Comparison of ENCODE assay signal across 29 mouse cellular contexts in the genomic region with DNA sequence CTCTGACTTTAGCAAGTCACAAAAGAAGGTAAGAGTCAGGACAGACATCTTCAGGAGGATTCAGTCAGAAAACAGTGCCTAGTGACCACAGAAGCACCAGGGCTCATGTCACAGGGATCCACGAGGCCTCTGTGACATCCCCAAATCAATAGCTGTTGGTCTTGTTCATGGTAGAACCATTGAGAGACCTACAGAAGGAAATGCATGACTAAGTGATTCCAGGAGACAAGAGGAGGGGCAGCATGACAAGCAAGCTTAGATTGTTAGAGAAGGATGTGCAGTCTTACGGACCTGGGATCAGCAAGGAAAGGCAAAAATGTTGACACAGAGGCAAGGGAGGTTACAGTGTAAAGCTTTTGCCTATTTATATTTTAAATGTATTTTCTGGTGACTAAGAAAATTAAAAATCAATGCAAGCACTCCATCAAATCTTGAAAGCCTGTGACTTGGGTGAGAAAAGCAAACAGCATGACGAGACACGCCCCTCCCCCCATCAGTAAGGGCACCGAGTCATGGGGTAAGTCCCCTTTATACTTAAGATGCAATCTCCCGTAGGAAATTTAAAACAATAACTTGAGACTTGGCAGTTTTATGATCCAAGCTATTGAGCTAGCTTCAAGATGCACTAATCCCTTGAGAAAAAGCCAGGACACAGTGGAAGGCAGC.
A peak's percentile ranks its signal among the peaks of the same experiment; 100 is the strongest.
DNase-seq lines count a peak whose midpoint lies in the region; ATAC-seq lines count a peak whose summit lies in the region.
"Had no signal": no experiment of that assay in that cellular context is flagged by ENCODE, and none has a peak within 500 bp of the region (broad histone marks: within the 10 kb centered on the region; RNA-seq: fewer than 3 reads in every experiment).

No protein-coding gene starts in this region.

- no peak for ATAC-seq in forebrain, embryonic 15.5 days (replicated peaks)
- ATAC-seq: midbrain, embryonic 15.5 days had no signal

- no peaks in the 10 kb centered on the region for H3K27me3 ChIP-seq in forebrain, embryonic 10.5 days (ENCODE audit: poor library complexity, severe bottlenecking)
- no peaks in the 10 kb centered on the region for H3K27me3 ChIP-seq in forebrain, embryonic 15.5 days
- no peaks in the 10 kb centered on the region for H3K27me3 ChIP-seq in heart, embryonic 10.5 days (ENCODE audit: insufficient read depth, poor library complexity, severe bottlenecking)
- H3K27me3 ChIP-seq: embryonic facial prominence, embryonic 13.5 days; forebrain, embryonic 12.5 days; heart, embryonic 13.5 days; hindbrain, embryonic 15.5 days; limb, embryonic 15.5 days; liver, embryonic 13.5 days; midbrain, embryonic 15.5 days had no signal

- peaks cover 73% of the 10 kb centered on the region for H3K4me1 ChIP-seq in forebrain, embryonic 10.5 days
- peaks cover 49% of the 10 kb centered on the region for H3K4me1 ChIP-seq in forebrain, embryonic 15.5 days
- H3K4me1 ChIP-seq in heart, embryonic 10.5 days = peaks cover 50% of the 10 kb centered on the region

- H3K27ac ChIP-seq in forebrain, embryonic 10.5 days = peak overlapping the region; percentile 51; the same call in 1 of the 2 replicates
- H3K27ac ChIP-seq in forebrain, embryonic 15.5 days (replicated peaks) = no peak overlapping the region
- no peak overlapping the region for H3K27ac ChIP-seq in heart, embryonic 10.5 days
- H3K27ac ChIP-seq: embryonic facial prominence, embryonic 13.5 days; forebrain, embryonic 12.5 days; heart, adult 2 months; hindbrain, embryonic 15.5 days; limb, embryonic 15.5 days; liver, embryonic 13.5 days; macrophage; midbrain, embryonic 15.5 days had no signal

- no peak overlapping the region for H3K4me2 ChIP-seq in forebrain, embryonic 15.5 days (replicated peaks)
- H3K4me2 ChIP-seq: embryonic facial prominence, embryonic 13.5 days; forebrain, embryonic 12.5 days; heart, embryonic 13.5 days; hindbrain, embryonic 15.5 days; limb, embryonic 15.5 days; liver, embryonic 13.5 days; lung, embryonic 14.5 days; midbrain, embryonic 15.5 days had no signal

- no peaks in the 10 kb centered on the region for H3K9me3 ChIP-seq in forebrain, embryonic 10.5 days
- no peaks in the 10 kb centered on the region for H3K9me3 ChIP-seq in forebrain, embryonic 15.5 days
- no peaks in the 10 kb centered on the region for H3K9me3 ChIP-seq in heart, embryonic 10.5 days
- H3K9me3 ChIP-seq: embryonic facial prominence, embryonic 13.5 days; forebrain, embryonic 12.5 days; heart, embryonic 13.5 days; hindbrain, embryonic 15.5 days; limb, embryonic 10.5 days; limb, embryonic 15.5 days; liver, embryonic 13.5 days; midbrain, embryonic 15.5 days had no signal

- no peaks in the 10 kb centered on the region for H3K36me3 ChIP-seq in forebrain, embryonic 10.5 days (replicated peaks)
- H3K36me3 ChIP-seq in forebrain, embryonic 15.5 days = no peaks in the 10 kb centered on the region
- H3K36me3 ChIP-seq in heart, embryonic 10.5 days = no peaks in the 10 kb centered on the region
- H3K36me3 ChIP-seq: embryonic facial prominence, embryonic 13.5 days; forebrain, embryonic 12.5 days; heart, embryonic 13.5 days; hindbrain, embryonic 15.5 days; limb, embryonic 10.5 days; limb, embryonic 15.5 days; liver, embryonic 13.5 days; midbrain, embryonic 15.5 days had no signal

- H3K4me3 ChIP-seq in forebrain, embryonic 10.5 days = no peak overlapping the region
- H3K4me3 ChIP-seq in forebrain, embryonic 15.5 days = no peak overlapping the region
- H3K4me3 ChIP-seq in heart, embryonic 10.5 days = no peak overlapping the region
- H3K4me3 ChIP-seq: embryonic facial prominence, embryonic 13.5 days; erythroblast, embryonic 14.5 days; forebrain, embryonic 12.5 days; heart, adult 2 months; heart, embryonic 13.5 days; hindbrain, embryonic 15.5 days; limb, embryonic 10.5 days; limb, embryonic 15.5 days; liver, embryonic 13.5 days; midbrain, embryonic 15.5 days had no signal

- no peak for DNase-seq in forebrain, embryonic 10.5 days (ENCODE audit: extremely low spot score, low spot score)
- peak; percentile 17 to 23 for DNase-seq in lung, adult 18-20 months
- no peak for DNase-seq in lung, postnatal 14 days
- DNase-seq in urinary bladder, postnatal 14 days (ENCODE audit: low spot score) = peak; percentile 27
- no peak for DNase-seq in urinary bladder, postnatal 10 days (ENCODE audit: low spot score)
- DNase-seq in heart, embryonic 10.5 days (ENCODE audit: low spot score) = no peak
- DNase-seq: cerebellum, adult 11 months; cerebellum, adult 9-11 months; embryo, embryonic 11 days; heart, adult 2 months; heart, postnatal 10 days; kidney, adult 18-20 months; kidney, postnatal 36 days; liver, embryonic 13.5 days; right cerebral cortex, adult 18-20 months; spleen, adult 18-20 months; thymus, adult 2 months; thymus, postnatal 36 days had no signal

- WGBS in forebrain, embryonic 10.5 days = 73% methylated on average over 6 of the region's 6 CpGs
- WGBS in forebrain, embryonic 15.5 days = 68% methylated on average over 6 of the region's 6 CpGs
- WGBS in heart, embryonic 10.5 days = 75% methylated on average over 6 of the region's 6 CpGs

- no peak overlapping the region for H3K9ac ChIP-seq in forebrain, embryonic 15.5 days (replicated peaks)
- H3K9ac ChIP-seq: embryonic facial prominence, embryonic 13.5 days; forebrain, embryonic 12.5 days; heart, embryonic 13.5 days; hindbrain, embryonic 15.5 days; limb, embryonic 15.5 days; liver, embryonic 13.5 days; lung, embryonic 14.5 days; midbrain, embryonic 15.5 days had no signal

Comparison
In these comparisons a context has a peak if more than half of its experiments do, and no peak if none do; other contexts are left out.
1. DNase-seq: peak in lung, adult 18-20 months (2 of 2) and urinary bladder, postnatal 14 days (single experiment); none in forebrain, embryonic 10.5 days (single experiment), lung, postnatal 14 days (single experiment), urinary bladder, postnatal 10 days (single experiment) and heart, embryonic 10.5 days (single experiment).